Mouse (Mus musculus) heart, postnatal 4 days (tissue): ENCODE measurements around the gene Kcnd3. TPM values are rescaled to one million over a fixed set of nuclear protein-coding genes. Genes with fewer than 3 reads are reported as not detected.

ENCODE experiments used
- DNase-seq: peaks from one replicate; pipeline ENCODE4 v3.0.0; 2021
- total RNA-seq, 2 experiments: library from RNA; stranded (reverse); gene quantifications; 2 replicates each; pipeline ENCODE4 v1.2.3; 2021

The Kcnd3 gene
- total RNA-seq, 2 experiments from 2014 or later: 0.90 to 1.0 TPM

GRCm38 (mm10) chr3:105529700-105530099 is 77.6 kb downstream of the Kcnd3 start:
- no peak for DNase-seq

- DNase-seq: no peak
These were observed 78.4 kb downstream of the Kcnd3 start for GRCm38 (mm10) chr3:105530363-105531130.

GRCm38 (mm10) chr3:105538406-105538805 is 86.3 kb downstream of the Kcnd3 start:
- no peak for DNase-seq

GRCm38 (mm10) chr3:105538819-105539607 is 86.9 kb downstream of the Kcnd3 start:
- DNase-seq: peak; percentile 60

GRCm38 (mm10) chr3:105542741-105543140 is 90.6 kb downstream of the Kcnd3 start:
- no peak for DNase-seq

GRCm38 (mm10) chr3:105544106-105544505 is 92.0 kb downstream of the Kcnd3 start:
- DNase-seq: no peak

- peak; percentile 14 for DNase-seq
These were observed 94.5 kb downstream of the Kcnd3 start for GRCm38 (mm10) chr3:105546611-105547071.

- DNase-seq: no peak
These were observed 96.1 kb downstream of the Kcnd3 start for GRCm38 (mm10) chr3:105548074-105548771.

- DNase-seq: no peak
These were observed 107.3 kb downstream of the Kcnd3 start for GRCm38 (mm10) chr3:105559456-105559855.

GRCm38 (mm10) chr3:105566973-105567372 is 114.8 kb downstream of the Kcnd3 start:
- no peak for DNase-seq

- DNase-seq: no peak
These were observed 115.3 kb downstream of the Kcnd3 start for GRCm38 (mm10) chr3:105567472-105567871.

GRCm38 (mm10) chr3:105568403-105568802 is 116.3 kb downstream of the Kcnd3 start:
- DNase-seq: no peak

GRCm38 (mm10) chr3:105568851-105569250 is 116.7 kb downstream of the Kcnd3 start:
- no peak for DNase-seq

GRCm38 (mm10) chr3:105569310-105569752 is 117.2 kb downstream of the Kcnd3 start:
- DNase-seq: no peak

GRCm38 (mm10) chr3:105569950-105570349 is 117.8 kb downstream of the Kcnd3 start:
- DNase-seq: no peak

GRCm38 (mm10) chr3:105570818-105571217 is 118.7 kb downstream of the Kcnd3 start:
- DNase-seq: no peak

GRCm38 (mm10) chr3:105571944-105572343 is 119.8 kb downstream of the Kcnd3 start:
- no peak for DNase-seq

GRCm38 (mm10) chr3:105573156-105573555 is 121.0 kb downstream of the Kcnd3 start:
- no peak for DNase-seq

- DNase-seq: no peak
These were observed 126.2 kb downstream of the Kcnd3 start for GRCm38 (mm10) chr3:105578320-105578719.

GRCm38 (mm10) chr3:105581119-105581518 is 129.0 kb downstream of the Kcnd3 start:
- no peak for DNase-seq

GRCm38 (mm10) chr3:105585734-105586159 is 133.6 kb downstream of the Kcnd3 start:
- DNase-seq: peak; percentile 9

- no peak for DNase-seq
These were observed 138.0 kb downstream of the Kcnd3 start for GRCm38 (mm10) chr3:105590056-105590672.
